Mouse (Mus musculus): ENCODE data around the gene Duox2.
"Not testable (repeated sequence)": the region's sequence is repeated elsewhere in the genome, so short reads cannot be mapped to it uniquely, and the experiment has no call there.

The Duox2 gene

GRCm38 (mm10) chr2:122298096-122298499 lies at the start of gene Duox2:
Gene Duox2 (minus strand): TSS chr2:122298449.
- in situ Hi-C loops (cut with MboI), result no loop called here

- in situ Hi-C loops (cut with MboI), result no loop called here
These were observed 49.0 kb upstream of the Duox2 start for GRCm38 (mm10) chr2:122347257-122347656.

- in situ Hi-C loops (cut with MboI), result not testable (repeated sequence)
These were observed 47.9 kb upstream of the Duox2 start for GRCm38 (mm10) chr2:122346164-122346563.

- in situ Hi-C loops (cut with MboI), result no loop called here
These were observed 47.1 kb upstream of the Duox2 start for GRCm38 (mm10) chr2:122345106-122345893.

- in situ Hi-C loops (cut with MboI), result no loop called here
These were observed 39.0 kb upstream of the Duox2 start for GRCm38 (mm10) chr2:122337291-122337690.

- in situ Hi-C loops (cut with MboI), result no loop called here
These were observed 35.9 kb upstream of the Duox2 start for GRCm38 (mm10) chr2:122334170-122334569.

- in situ Hi-C loops (cut with MboI), result no loop called here
These were observed 34.0 kb upstream of the Duox2 start for GRCm38 (mm10) chr2:122332222-122332621.

GRCm38 (mm10) chr2:122330317-122330716 lies 32.1 kb upstream of the Duox2 start:
- in situ Hi-C loops (cut with MboI), result not testable (repeated sequence)

- in situ Hi-C loops (cut with MboI), result no loop called here
These were observed 29.7 kb upstream of the Duox2 start for GRCm38 (mm10) chr2:122327986-122328385.

- in situ Hi-C loops (cut with MboI), result no loop called here
These were observed 27.1 kb upstream of the Duox2 start for GRCm38 (mm10) chr2:122325361-122325760.

GRCm38 (mm10) chr2:122324586-122324985 lies 26.3 kb upstream of the Duox2 start:
- in situ Hi-C loops (cut with MboI), result no loop called here

GRCm38 (mm10) chr2:122323960-122324359 lies 25.7 kb upstream of the Duox2 start:
- in situ Hi-C loops (cut with MboI), result no loop called here

GRCm38 (mm10) chr2:122317384-122317783 lies 19.1 kb upstream of the Duox2 start:
- in situ Hi-C loops (cut with MboI), result no loop called here

GRCm38 (mm10) chr2:122315372-122315771 lies 17.1 kb upstream of the Duox2 start, which contains the start of gene Duox1:
Gene Duox1 (plus strand): TSS chr2:122315672.
- in situ Hi-C loops (cut with MboI), result no loop called here

GRCm38 (mm10) chr2:122313536-122313935 lies 15.3 kb upstream of the Duox2 start, which contains the start of gene Duoxa1:
Gene Duoxa1 (minus strand): TSS chr2:122313730.
- in situ Hi-C loops (cut with MboI), result no loop called here

GRCm38 (mm10) chr2:122312722-122313417 lies 14.6 kb upstream of the Duox2 start:
- in situ Hi-C loops (cut with MboI), result no loop called here

- in situ Hi-C loops (cut with MboI), result no loop called here
These were observed 13.3 kb upstream of the Duox2 start for GRCm38 (mm10) chr2:122311561-122311960.

GRCm38 (mm10) chr2:122309647-122310046 lies 11.4 kb upstream of the Duox2 start:
- in situ Hi-C loops (cut with MboI), result no loop called here

GRCm38 (mm10) chr2:122306184-122306583 lies 7.9 kb upstream of the Duox2 start:
- in situ Hi-C loops (cut with MboI), result no loop called here

- in situ Hi-C loops (cut with MboI), result no loop called here
These were observed 7.0 kb upstream of the Duox2 start for GRCm38 (mm10) chr2:122305097-122305892.

- in situ Hi-C loops (cut with MboI), result no loop called here
These were observed 6.3 kb upstream of the Duox2 start for GRCm38 (mm10) chr2:122304544-122304943.

- in situ Hi-C loops (cut with MboI), result no loop called here
These were observed 4.5 kb upstream of the Duox2 start for GRCm38 (mm10) chr2:122302574-122303241.

All from mature B cell (primary cell).